Mouse (Mus musculus): ENCODE measurements at regions not wholly inside any gene's neighbourhood (a gene's known extent, or its start where the extent isn't known, plus 50 kb on each side); places are given as distances from the start of the nearest gene placed in this dataset.

DNA sequence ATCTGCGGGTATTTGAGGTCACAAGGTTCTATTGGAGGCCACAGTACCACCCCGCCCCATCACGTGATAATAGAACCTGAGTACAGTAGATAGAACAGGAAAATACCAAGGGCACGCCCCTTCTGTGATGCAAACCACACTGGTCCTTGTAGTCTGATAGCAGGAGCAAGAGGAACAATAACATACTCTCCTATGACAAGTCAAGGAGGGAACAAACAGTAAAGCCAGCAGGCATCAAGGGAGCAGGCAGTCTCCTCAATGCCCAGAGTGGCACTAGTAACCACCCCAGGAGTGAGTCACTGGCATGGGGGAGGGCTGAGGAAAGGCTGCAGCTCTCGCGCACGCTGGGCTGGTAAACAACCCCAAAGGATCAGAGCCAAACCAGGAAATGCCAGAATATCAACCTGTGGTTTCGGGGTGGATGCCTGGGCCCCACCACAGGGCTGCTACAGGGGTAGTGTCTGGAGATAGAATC, 150.5 kb upstream of the Tmc1 start:
- no peak for DNase-seq (ENCODE audit: low spot score in 2 of 2)

GRCm38 (mm10) chr19:21077771-21078548, 124.0 kb upstream of the Tmc1 start:
- DNase-seq (ENCODE audit: low spot score in 2 of 2) = no peak

GRCm38 (mm10) chr19:21068381-21068780, 114.4 kb upstream of the Tmc1 start:
- no peak for DNase-seq (ENCODE audit: low spot score in 2 of 2)

DNA sequence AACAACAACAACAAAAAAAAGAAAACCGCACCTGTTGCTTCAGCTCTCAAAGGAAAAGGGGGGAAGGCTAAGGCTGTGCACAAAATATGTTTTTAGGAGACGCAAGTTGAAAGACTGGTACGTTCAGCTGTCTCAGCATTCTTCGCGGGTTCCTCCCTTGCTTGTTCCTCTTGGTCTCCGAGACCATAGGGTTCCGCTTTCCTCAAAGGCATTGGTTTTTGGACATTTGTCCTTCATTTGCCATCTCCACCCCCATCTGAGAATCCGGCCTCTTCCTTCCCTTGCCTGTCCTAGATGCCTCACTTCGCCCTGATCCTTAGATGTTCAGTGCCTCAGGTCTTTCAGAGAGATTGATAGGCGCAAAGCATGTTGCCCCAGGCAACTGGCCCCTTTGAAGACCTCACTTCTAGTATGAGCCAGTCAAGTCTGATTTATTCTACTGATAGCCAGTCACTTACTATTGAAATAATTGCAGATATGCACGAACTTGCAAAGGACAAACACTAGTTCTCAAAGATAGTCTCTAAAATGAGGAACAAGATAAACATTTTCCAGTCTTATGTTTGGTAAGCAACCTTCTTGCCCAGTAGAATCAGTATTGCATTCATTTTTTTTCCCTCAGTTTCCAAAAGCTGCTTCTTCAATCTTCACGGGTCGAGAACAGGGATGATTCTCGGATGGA, 112.6 kb upstream of the Tmc1 start:
- no peak for DNase-seq (ENCODE audit: low spot score in 2 of 2)

GRCm38 (mm10) chr19:21064902-21065301, 110.9 kb upstream of the Tmc1 start:
- peak in 1 of 2 experiments; percentile 67 for DNase-seq (ENCODE audit: low spot score in 2 of 2)

DNA sequence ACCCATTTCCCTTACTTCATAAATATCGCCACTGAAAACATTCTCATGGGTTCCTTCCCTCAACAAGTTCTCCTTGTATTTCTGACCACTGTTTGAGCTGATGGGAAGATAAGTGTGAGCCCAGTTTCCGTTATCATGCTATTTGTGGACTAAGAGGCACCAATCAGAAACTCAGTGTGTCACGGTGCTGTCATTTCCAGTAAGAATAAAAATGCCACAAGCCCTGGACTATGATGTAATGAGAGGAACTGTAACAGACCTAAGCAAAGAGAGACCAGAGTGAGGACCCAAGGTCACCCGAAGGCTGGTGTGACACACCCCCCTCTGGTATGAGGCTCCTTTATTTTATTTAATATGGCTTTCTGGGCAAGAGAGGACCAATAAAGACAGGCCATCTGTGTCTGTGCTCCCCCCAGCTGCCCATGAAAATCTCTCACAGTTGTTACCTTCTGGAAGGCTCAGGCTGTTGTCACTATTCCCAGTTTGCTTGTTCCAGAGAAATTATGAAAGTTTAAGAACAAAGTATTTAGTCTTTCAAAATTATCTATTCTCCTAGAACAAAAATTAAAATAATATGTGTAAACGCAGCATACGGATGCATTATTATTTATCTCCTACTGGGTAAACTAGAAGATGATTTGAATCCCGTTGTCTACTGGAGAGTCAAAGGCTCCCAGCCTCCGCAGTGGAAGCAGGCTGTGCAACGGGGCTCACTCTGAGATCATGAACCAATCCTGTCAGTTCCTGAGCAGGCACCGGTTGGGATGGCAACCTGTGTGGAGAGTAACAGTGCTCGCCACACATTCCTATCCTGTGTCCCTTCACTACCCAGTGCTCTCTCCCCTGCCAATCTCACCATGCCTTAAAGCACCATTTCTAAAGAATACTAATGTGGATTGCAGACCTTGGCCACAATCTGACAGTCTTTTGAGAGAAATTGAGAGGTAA, 99.9 kb upstream of the Tmc1 start:
- no peak for DNase-seq (ENCODE audit: low spot score in 2 of 2)

- DNase-seq (ENCODE audit: low spot score in 2 of 2) = no peak
Observed at GRCm38 (mm10) chr19:21052771-21053170, 98.8 kb upstream of the Tmc1 start.

- DNase-seq (ENCODE audit: low spot score in 2 of 2) = no peak
Observed at GRCm38 (mm10) chr19:21051872-21052271, 97.9 kb upstream of the Tmc1 start.

- DNase-seq (ENCODE audit: low spot score in 2 of 2) = no peak
Observed at GRCm38 (mm10) chr19:21050994-21051721, 97.2 kb upstream of the Tmc1 start.

DNA sequence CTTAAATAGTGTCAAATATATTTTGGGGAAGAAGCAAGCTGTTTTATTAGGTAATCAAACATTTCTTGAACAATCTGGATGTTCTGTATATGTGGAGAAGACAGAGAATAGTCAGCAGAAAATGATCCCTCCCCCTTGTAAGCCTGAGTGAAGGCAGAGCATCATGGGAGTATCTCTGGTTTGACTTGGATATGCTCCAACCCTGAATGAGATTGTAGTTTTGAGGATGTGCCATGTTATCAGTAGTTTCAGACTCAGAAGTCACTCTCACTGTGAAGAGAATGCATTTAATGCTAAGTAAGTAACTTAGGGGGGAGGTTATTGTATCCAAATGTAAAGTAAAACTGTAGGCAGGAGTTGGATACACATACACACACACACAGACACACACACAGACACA, 95.3 kb upstream of the Tmc1 start:
- no peak for DNase-seq (ENCODE audit: low spot score in 2 of 2)

GRCm38 (mm10) chr19:21045565-21045964, 91.6 kb upstream of the Tmc1 start:
- no peak for DNase-seq (ENCODE audit: low spot score in 2 of 2)

DNA sequence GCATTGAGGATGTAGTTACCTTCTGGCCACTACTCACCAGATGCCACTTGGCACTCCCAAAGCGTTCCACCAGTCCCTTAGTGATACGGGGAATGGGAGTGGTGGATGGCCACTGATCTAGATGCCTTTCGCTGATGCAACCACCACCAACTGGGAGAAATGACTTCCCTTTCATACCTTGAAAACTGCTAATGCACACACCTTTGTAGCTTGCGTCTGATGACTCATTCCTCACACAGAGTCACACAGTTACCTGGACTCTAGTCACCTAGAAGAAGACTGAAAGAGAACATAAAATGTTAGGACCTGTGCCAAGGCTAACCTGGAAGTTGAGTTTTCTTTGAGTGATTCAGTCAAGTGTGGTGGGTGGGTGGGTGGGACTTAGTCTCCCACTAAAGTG, 90.0 kb upstream of the Tmc1 start:
- DNase-seq (ENCODE audit: low spot score in 2 of 2) = no peak

DNA sequence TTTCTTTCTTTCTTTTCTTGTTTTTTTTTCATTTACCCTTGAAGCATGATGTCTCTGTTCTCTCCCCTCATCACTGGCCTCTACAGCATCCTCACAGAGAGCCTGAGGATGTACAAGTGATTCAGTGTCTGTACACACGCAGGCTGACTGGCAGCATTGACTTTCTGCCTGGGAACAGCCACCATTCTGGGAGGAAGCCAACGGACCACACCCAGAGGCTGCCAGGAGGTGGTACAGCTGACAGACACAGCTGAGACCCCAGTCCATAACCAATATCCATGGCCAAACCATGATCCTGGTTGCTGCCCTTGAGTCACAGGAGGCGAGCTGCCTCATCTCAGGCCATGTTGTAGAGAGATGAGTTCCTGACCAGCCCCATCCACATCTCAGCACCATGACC, 88.5 kb upstream of the Tmc1 start:
- DNase-seq (ENCODE audit: low spot score in 2 of 2) = no peak

- peak in 1 of 2 experiments; percentile 36 for DNase-seq (ENCODE audit: low spot score in 2 of 2)
Observed at GRCm38 (mm10) chr19:21037448-21038077, 83.6 kb upstream of the Tmc1 start.

GRCm38 (mm10) chr19:21036507-21037425, 82.8 kb upstream of the Tmc1 start:
- DNase-seq (ENCODE audit: low spot score in 2 of 2) = no peak

- DNase-seq (ENCODE audit: low spot score in 2 of 2) = no peak
Observed at GRCm38 (mm10) chr19:21035505-21035904, 81.5 kb upstream of the Tmc1 start.

- DNase-seq (ENCODE audit: low spot score in 2 of 2) = no peak
Observed at GRCm38 (mm10) chr19:21033991-21034390, 80.0 kb upstream of the Tmc1 start.

DNA sequence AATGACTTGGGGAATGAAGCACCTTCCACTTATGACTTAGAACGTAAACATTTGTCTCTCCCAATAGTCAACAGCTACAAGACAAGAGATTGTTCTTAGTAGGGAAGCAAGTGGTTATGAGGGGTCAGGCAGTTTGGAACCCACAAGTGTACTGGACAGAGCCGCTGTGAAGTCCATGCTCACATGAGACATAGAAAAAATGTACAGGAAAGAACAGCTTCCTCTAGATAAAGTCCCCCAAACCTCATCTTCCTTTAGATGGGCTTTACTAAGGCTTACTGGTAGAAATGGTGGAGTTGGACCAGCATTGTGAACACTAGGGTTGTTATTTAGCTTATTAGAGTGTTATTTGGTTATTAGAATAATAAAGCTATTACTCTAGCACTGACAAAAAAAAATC, 78.6 kb upstream of the Tmc1 start:
- DNase-seq (ENCODE audit: low spot score in 2 of 2) = no peak

DNA sequence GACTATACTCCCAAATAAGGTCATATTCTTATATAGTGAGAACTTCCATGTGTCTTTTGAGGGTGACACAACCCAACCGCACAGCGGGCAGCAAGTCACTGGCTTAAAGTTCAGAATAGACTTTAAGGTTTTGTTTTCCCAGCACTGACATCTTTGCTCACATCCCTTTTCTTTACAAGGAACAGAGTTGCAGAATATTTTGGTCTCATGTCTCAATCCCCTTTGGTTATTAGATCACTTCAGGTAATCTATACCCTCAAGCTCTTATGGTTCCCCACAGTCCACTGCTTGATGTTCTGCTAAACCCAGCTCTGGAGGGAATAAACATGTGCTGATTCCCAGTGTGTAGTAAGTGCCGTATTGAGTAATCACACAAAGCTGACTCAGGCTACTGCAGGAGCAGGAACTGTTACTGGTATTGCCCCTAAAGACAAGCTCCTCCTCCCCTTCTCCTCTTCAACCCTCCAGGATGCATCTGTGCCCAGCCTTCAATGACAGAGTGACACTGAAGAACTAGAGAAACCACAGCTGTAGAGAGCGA, 77.8 kb upstream of the Tmc1 start:
- no peak for DNase-seq (ENCODE audit: low spot score in 2 of 2)

GRCm38 (mm10) chr19:21030971-21031370, 77.0 kb upstream of the Tmc1 start:
- no peak for DNase-seq (ENCODE audit: low spot score in 2 of 2)

Data from frontal cortex, postnatal 36 days (tissue).